Mouse (Mus musculus): ENCODE data around the gene Olfr482. TPM values are rescaled to one million over a fixed set of nuclear protein-coding genes. Genes with fewer than 3 reads are reported as not detected.

The Olfr482 gene
- polyA plus RNA-seq, 1 experiment = 0.03 TPM

DNA sequence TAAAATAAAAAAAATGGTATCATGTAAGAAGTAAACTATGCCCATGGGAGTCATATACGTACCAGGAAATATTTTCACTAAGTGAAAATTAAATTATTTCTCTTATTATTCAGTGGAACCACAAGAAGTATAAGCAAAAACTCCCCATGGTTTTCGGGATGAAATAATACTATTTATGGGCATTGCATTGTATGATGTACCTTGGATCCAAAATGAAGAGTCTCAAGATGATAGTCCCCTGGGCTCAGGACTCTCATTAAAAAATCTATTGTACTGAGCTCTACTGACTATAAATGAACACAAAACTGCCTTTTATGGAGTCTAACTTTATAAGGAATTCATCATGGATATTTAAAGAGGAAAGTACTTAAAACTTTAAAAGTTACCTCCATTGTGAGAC is 47.0 kb downstream of the Olfr482 start, which contains the start of gene Olfr479:
TSS of gene Olfr479 (plus strand) at position 301 of the 400 bp plus-strand sequence.
- TF ChIP-seq CTCF (conservative IDR thresholded peaks at IDR 0.05; ENCODE audit: insufficient read depth, insufficient read length, low read depth, low read length) (no peak), POLR2A (IDR thresholded peaks at IDR 0.05; ENCODE audit: low read depth, low read length) (no peak)
- Histone ChIP-seq H3K27ac (ENCODE audit: insufficient read depth, low read depth, low read length) (no peak within 1 kb of the TSS), H3K36me3 (ENCODE audit: control insufficient read depth, insufficient read depth, low read length) (no peaks in the 10 kb centered on the region), H3K4me1 (ENCODE audit: control insufficient read depth, insufficient read depth, low read length) (no peaks in the 10 kb centered on the region), H3K4me3 (ENCODE audit: insufficient read depth, low read depth, low read length) (no peak within 1 kb of the TSS), H3K27me3 (replicated peaks; ENCODE audit: control insufficient read depth, insufficient read depth, low read length) (no peaks in the 10 kb centered on the region)
- no peak for DNase-seq
- 89% methylated on average over 2 of the region's 2 CpGs for WGBS

Other genes with a start within 250 kb of the Olfr482 start
- gene Olfr472, start 199.7 kb downstream of the Olfr482 start, polyA plus RNA-seq (2012; rRNA removed) = not detected in 2 replicates
- gene Olfr473, start 167.1 kb downstream of the Olfr482 start, polyA plus RNA-seq (2012; rRNA removed) = not detected in 2 replicates
- gene Olfr474, start 142.9 kb downstream of the Olfr482 start, polyA plus RNA-seq (2012; rRNA removed) = not detected in 2 replicates
- gene Olfr476, start 132.8 kb downstream of the Olfr482 start, polyA plus RNA-seq (2012; rRNA removed) = not detected in 2 replicates
- not detected in 2 replicates for gene Olfr477, start 110.9 kb downstream of the Olfr482 start, polyA plus RNA-seq (2012; rRNA removed)
- gene Olfr478, start 63.6 kb downstream of the Olfr482 start, polyA plus RNA-seq (2012; rRNA removed) = not detected in 2 replicates
- gene Olfr479, start 46.9 kb downstream of the Olfr482 start, polyA plus RNA-seq (2012; rRNA removed) = not detected in 2 replicates
- not detected in 2 replicates for gene Olfr480, start 30.2 kb downstream of the Olfr482 start, polyA plus RNA-seq (2012; rRNA removed)
- gene Olfr481, start 17.7 kb downstream of the Olfr482 start, polyA plus RNA-seq (2012; rRNA removed) = not detected in 2 replicates
- not detected in 2 replicates for gene Olfr483, start 3.3 kb upstream of the Olfr482 start, polyA plus RNA-seq (2012; rRNA removed)
- gene Olfr484, start 29.9 kb upstream of the Olfr482 start, polyA plus RNA-seq (2012; rRNA removed) = not detected in 2 replicates
- gene Olfr485, start 62.3 kb upstream of the Olfr482 start, polyA plus RNA-seq (2012; rRNA removed) = not detected in 2 replicates
- gene Olfr486, start 75.2 kb upstream of the Olfr482 start, polyA plus RNA-seq (2012; rRNA removed) = not detected in 2 replicates
- gene Olfr487, start 117.0 kb upstream of the Olfr482 start, polyA plus RNA-seq (2012; rRNA removed) = not detected in 2 replicates
- gene Olfr488, start 160.8 kb upstream of the Olfr482 start, polyA plus RNA-seq (2012; rRNA removed) = not detected in 2 replicates
- not detected in 2 replicates for gene Olfr490, start 191.3 kb upstream of the Olfr482 start, polyA plus RNA-seq (2012; rRNA removed)
- gene Olfr491, start 215.9 kb upstream of the Olfr482 start, polyA plus RNA-seq (2012; rRNA removed) = not detected in 2 replicates
- not detected in 2 replicates for gene Olfr492, start 226.1 kb upstream of the Olfr482 start, polyA plus RNA-seq (2012; rRNA removed)
- gene Olfr493, start 249.4 kb upstream of the Olfr482 start, polyA plus RNA-seq (2012; rRNA removed) = not detected in 2 replicates